21 mouse cellular contexts compared by ENCODE assay signal in genomic region chr11:51822736-51823135, GRCm38 (mm10). TPM values are rescaled to one million over a fixed set of nuclear protein-coding genes. Genes with fewer than 3 reads are reported as not detected.
A peak's percentile ranks its signal among the peaks of the same experiment; 100 is the strongest.
DNase-seq lines count a peak whose midpoint lies in the region; ATAC-seq and TF ChIP-seq lines count a peak whose summit lies in the region.
"Had no signal": no experiment of that assay in that cellular context is flagged by ENCODE, and none has a peak within 500 bp of the region (broad histone marks: within the 10 kb centered on the region; RNA-seq: fewer than 3 reads in every experiment).

No protein-coding gene starts in this region.

- TF ChIP-seq CTCF in lung, postnatal 0 days (IDR thresholded peaks at IDR 0.05): no peak
- no peak for TF ChIP-seq CTCF in liver, postnatal 0 days (IDR thresholded peaks at IDR 0.05; ENCODE audit: low read depth)

- H3K4me3 ChIP-seq in embryonic facial prominence, embryonic 13.5 days: no peak overlapping the region
- no peak overlapping the region for H3K4me3 ChIP-seq in embryonic facial prominence, embryonic 10.5 days
- H3K4me3 ChIP-seq in lung, postnatal 0 days (ENCODE audit: low read depth, low read length): no peak overlapping the region
- H3K4me3 ChIP-seq in liver, postnatal 0 days (ENCODE audit: low read depth, low read length): no peak overlapping the region
- H3K4me3 ChIP-seq: gastrocnemius, adult 2 months; neural tube, embryonic 13.5 days had no signal

- 0 out of 2 replicates have a peak overlapping the region, but pooled peaks have one; percentile 16 for H3K9ac ChIP-seq in embryonic facial prominence, embryonic 13.5 days
- H3K9ac ChIP-seq in lung, postnatal 0 days (replicated peaks; ENCODE audit: low read depth): no peak overlapping the region
- no peak overlapping the region for H3K9ac ChIP-seq in liver, postnatal 0 days (replicated peaks)
- H3K9ac ChIP-seq: lung, embryonic 14.5 days; neural tube, embryonic 13.5 days had no signal

- no peak for DNase-seq in embryonic facial prominence, embryonic 10.5 days (ENCODE audit: low spot score)
- no peak for DNase-seq in lung, postnatal 0 days (ENCODE audit: low spot score)
- no peak for DNase-seq in lung, postnatal 4 days
- peak; percentile 80 for DNase-seq in ZHBTc4 (ENCODE audit: low read depth, low spot score)
- no peak for DNase-seq in liver, postnatal 0 days
- no peak for DNase-seq in embryo, embryonic 9.5 days (ENCODE audit: extremely low spot score)
- DNase-seq: adrenal gland, adult 2 months; cerebellum, adult 11 months; cerebellum, postnatal 14 days; embryo, embryonic 11 days; gastrocnemius, adult 2 months; heart, postnatal 10 days; kidney, adult 11 months; kidney, postnatal 10 days; lung, embryonic 14.5 days; right cerebral cortex, postnatal 25 days had no signal

- 61% methylated on average over 4 of the region's 4 CpGs for WGBS in embryonic facial prominence, embryonic 13.5 days
- WGBS in embryonic facial prominence, embryonic 10.5 days: 52% methylated on average over 4 of the region's 4 CpGs
- WGBS in lung, postnatal 0 days: 36% methylated on average over 4 of the region's 4 CpGs
- 53% methylated on average over 4 of the region's 4 CpGs for WGBS in liver, postnatal 0 days (ENCODE audit: insufficient replicate concordance)

- peaks cover 90% of the 10 kb centered on the region for H3K36me3 ChIP-seq in embryonic facial prominence, embryonic 13.5 days
- peaks cover 15% of the 10 kb centered on the region; the same call in 1 of the 2 replicates for H3K36me3 ChIP-seq in embryonic facial prominence, embryonic 10.5 days (replicated peaks)
- peaks cover 20% of the 10 kb centered on the region; the same call in 1 of the 2 replicates for H3K36me3 ChIP-seq in lung, postnatal 0 days (ENCODE audit: insufficient read depth, low read length)
- H3K36me3 ChIP-seq in liver, postnatal 0 days (replicated peaks; ENCODE audit: insufficient read depth, low read length): peaks cover 17% of the 10 kb centered on the region

- ATAC-seq in embryonic facial prominence, embryonic 13.5 days (ENCODE audit: insufficient number of reproducible peaks, insufficient read depth, low FRiP score, low TSS enrichment, low read depth): no peak
- no peak for ATAC-seq in lung, postnatal 0 days
- ATAC-seq in liver, postnatal 0 days: no peak
- ATAC-seq in granulocyte monocyte progenitor cell, adult 5-6 weeks (replicated peaks; ENCODE audit: poor library complexity, severe bottlenecking): no peak
- ATAC-seq: Patski had no signal

- H3K4me1 ChIP-seq in embryonic facial prominence, embryonic 13.5 days: no peaks in the 10 kb centered on the region
- H3K4me1 ChIP-seq in embryonic facial prominence, embryonic 10.5 days: peaks cover 15% of the 10 kb centered on the region; the same call in 1 of the 2 replicates
- 0 out of 2 replicates have a peak, but pooled peaks cover 3% of the 10 kb centered on the region for H3K4me1 ChIP-seq in lung, postnatal 0 days (ENCODE audit: insufficient read depth, low read depth, low read length)
- H3K4me1 ChIP-seq in liver, postnatal 0 days (ENCODE audit: insufficient read depth): peaks cover 19% of the 10 kb centered on the region

- H3K27me3 ChIP-seq in embryonic facial prominence, embryonic 13.5 days: no peaks in the 10 kb centered on the region
- no peaks in the 10 kb centered on the region for H3K27me3 ChIP-seq in embryonic facial prominence, embryonic 10.5 days (replicated peaks; ENCODE audit: low read depth, poor library complexity, severe bottlenecking)
- no peaks in the 10 kb centered on the region for H3K27me3 ChIP-seq in lung, postnatal 0 days (replicated peaks; ENCODE audit: insufficient read depth, low read length)
- no peaks in the 10 kb centered on the region for H3K27me3 ChIP-seq in liver, postnatal 0 days (ENCODE audit: insufficient read depth, low read length)
- H3K27me3 ChIP-seq: neural tube, embryonic 13.5 days; Patski had no signal

- no peaks in the 10 kb centered on the region for H3K9me3 ChIP-seq in embryonic facial prominence, embryonic 13.5 days
- H3K9me3 ChIP-seq in embryonic facial prominence, embryonic 10.5 days: no peaks in the 10 kb centered on the region
- H3K9me3 ChIP-seq in lung, postnatal 0 days (ENCODE audit: low read length): no peaks in the 10 kb centered on the region
- no peaks in the 10 kb centered on the region for H3K9me3 ChIP-seq in liver, postnatal 0 days (ENCODE audit: low read length)
- H3K9me3 ChIP-seq: neural tube, embryonic 13.5 days had no signal

- no peak overlapping the region for H3K27ac ChIP-seq in embryonic facial prominence, embryonic 13.5 days
- no peak overlapping the region for H3K27ac ChIP-seq in embryonic facial prominence, embryonic 10.5 days (replicated peaks)
- H3K27ac ChIP-seq in lung, postnatal 0 days (ENCODE audit: low read length): no peak overlapping the region
- H3K27ac ChIP-seq in liver, postnatal 0 days (ENCODE audit: low read depth): no peak overlapping the region; the same call in 1 of the 2 replicates
- H3K27ac ChIP-seq: hindbrain, postnatal 0 days; neural tube, embryonic 13.5 days had no signal

- TF ChIP-seq EP300 in lung, postnatal 0 days (IDR thresholded peaks at IDR 0.05): 0 out of 2 replicates have a peak, but pooled peaks have one; percentile 13
- peak; percentile 40; the same call in 1 of the 2 replicates for TF ChIP-seq EP300 in liver, postnatal 0 days (IDR thresholded peaks at IDR 0.05; ENCODE audit: low read depth)

- H3K4me2 ChIP-seq in embryonic facial prominence, embryonic 13.5 days: no peak overlapping the region
- no peak overlapping the region for H3K4me2 ChIP-seq in lung, postnatal 0 days (replicated peaks; ENCODE audit: low read depth, low read length)
- H3K4me2 ChIP-seq in liver, postnatal 0 days (ENCODE audit: low read depth, low read length): no peak overlapping the region
- H3K4me2 ChIP-seq: lung, embryonic 14.5 days; neural tube, embryonic 13.5 days had no signal

RNA-seq across cellular contexts. Expression of gene Jade2, which starts 34.7 kb away (rescaled TPM):
- 2.7 and 3.1 TPM in 2 replicates for polyA plus RNA-seq in embryonic facial prominence, embryonic 13.5 days (2015; fragmentation: Nextera tagmentation; extraction: Ambion mirVana)
- polyA plus RNA-seq in embryonic facial prominence, embryonic 10.5 days (2016; fragmentation: Nextera tagmentation; extraction: Ambion mirVana): 0.65 and 0.80 TPM in 2 replicates
- polyA plus RNA-seq in lung, postnatal 0 days (2015; fragmentation: Nextera tagmentation; extraction: Ambion mirVana): 3.1 and 3.9 TPM in 2 replicates
- polyA plus RNA-seq in liver, postnatal 0 days (2015; fragmentation: Nextera tagmentation; extraction: Ambion mirVana): 0.86 and 1.0 TPM in 2 replicates
- 6.3 and 9.3 TPM in 2 replicates for total RNA-seq in granulocyte monocyte progenitor cell, adult 5-6 weeks (2014; fragmentation: Nextera tagmentation)
- 6.6 and 8.5 TPM in 2 replicates for total RNA-seq in granulocyte monocyte progenitor cell, adult 5-6 weeks (2017)

RNA-seq across cellular contexts. Expression of gene Sar1b, which starts 59.2 kb away (rescaled TPM):
- 89.3 and 96.5 TPM in 2 replicates for polyA plus RNA-seq in embryonic facial prominence, embryonic 13.5 days (2015; fragmentation: Nextera tagmentation; extraction: Ambion mirVana)
- polyA plus RNA-seq in embryonic facial prominence, embryonic 10.5 days (2016; fragmentation: Nextera tagmentation; extraction: Ambion mirVana): 94.9 and 105 TPM in 2 replicates
- polyA plus RNA-seq in lung, postnatal 0 days (2015; fragmentation: Nextera tagmentation; extraction: Ambion mirVana): 121 and 125 TPM in 2 replicates
- 204 TPM in 2 replicates for polyA plus RNA-seq in liver, postnatal 0 days (2015; fragmentation: Nextera tagmentation; extraction: Ambion mirVana)
- total RNA-seq in granulocyte monocyte progenitor cell, adult 5-6 weeks (2014; fragmentation: Nextera tagmentation): 61.3 and 80.3 TPM in 2 replicates
- total RNA-seq in granulocyte monocyte progenitor cell, adult 5-6 weeks (2017): 73.4 and 74.5 TPM in 2 replicates

RNA-seq across cellular contexts. Expression of gene Sec24a, which starts 59.3 kb away (rescaled TPM):
- polyA plus RNA-seq in embryonic facial prominence, embryonic 13.5 days (2015; fragmentation: Nextera tagmentation; extraction: Ambion mirVana): 15.3 and 18.3 TPM in 2 replicates
- polyA plus RNA-seq in embryonic facial prominence, embryonic 10.5 days (2016; fragmentation: Nextera tagmentation; extraction: Ambion mirVana): 13.5 and 14.3 TPM in 2 replicates
- polyA plus RNA-seq in lung, postnatal 0 days (2015; fragmentation: Nextera tagmentation; extraction: Ambion mirVana): 10.3 and 10.5 TPM in 2 replicates
- polyA plus RNA-seq in liver, postnatal 0 days (2015; fragmentation: Nextera tagmentation; extraction: Ambion mirVana): 14.1 and 15.0 TPM in 2 replicates
- 19.9 and 25.1 TPM in 2 replicates for total RNA-seq in granulocyte monocyte progenitor cell, adult 5-6 weeks (2014; fragmentation: Nextera tagmentation)
- 7.0 and 7.7 TPM in 2 replicates for total RNA-seq in granulocyte monocyte progenitor cell, adult 5-6 weeks (2017)
